Mouse (Mus musculus) CH12F3 (cell line): Measurements from ENCODE around the gene Slfn5.
"Not testable (repeated sequence)": the region's sequence is repeated elsewhere in the genome, so short reads cannot be mapped to it uniquely, and the experiment has no call there.

Source experiments
- in situ Hi-C: fragments of 300-500 bp; cut with MboI; formaldehyde crosslinking; loops from 2 replicates; pipeline ENCODE4 v1.14.3; 2020; ENCODE audit warnings: low sequenced_read_pairs

Gene Slfn5

GRCm38 (mm10) chr11:82950736-82951481, at the start of gene Slfn5:
TSS of gene Slfn5 (plus strand) at chr11:82951349.
- in situ Hi-C loops = no loop called here

- in situ Hi-C loops = loop anchor here (25.0 kb wide), 1 partner anchor 286 kb away; the partner anchor contains the start of genes Slfn3 and Slfn4
These were observed 49.4 kb upstream of the Slfn5 start for GRCm38 (mm10) chr11:82901606-82902310.

GRCm38 (mm10) chr11:82904952-82905351, 46.2 kb upstream of the Slfn5 start:
- in situ Hi-C loops = loop anchor here (25.0 kb wide), 1 partner anchor 282 kb away; the partner anchor contains the start of genes Slfn3 and Slfn4

- in situ Hi-C loops = loop anchor here (25.0 kb wide), 1 partner anchor 281 kb away; the partner anchor contains the start of genes Slfn3 and Slfn4
These were observed 45.3 kb upstream of the Slfn5 start for GRCm38 (mm10) chr11:82905816-82906215.

GRCm38 (mm10) chr11:82907651-82908607, 43.2 kb upstream of the Slfn5 start, which contains the start of gene Nle1:
TSS of gene Nle1 (minus strand) at chr11:82908411.
- in situ Hi-C loops = loop anchor here (25.0 kb wide), 1 partner anchor 279 kb away; the partner anchor contains the start of genes Slfn3 and Slfn4

- in situ Hi-C loops = loop anchor here (25.0 kb wide), 1 partner anchor 279 kb away; the partner anchor contains the start of genes Slfn3 and Slfn4
These were observed 42.5 kb upstream of the Slfn5 start for GRCm38 (mm10) chr11:82908608-82908989.

- in situ Hi-C loops = loop anchor here (25.0 kb wide), 1 partner anchor 277 kb away; the partner anchor contains the start of genes Slfn3 and Slfn4
These were observed 40.9 kb upstream of the Slfn5 start, which contains the start of gene Unc45b for GRCm38 (mm10) chr11:82910250-82910649. TSS of gene Unc45b (plus strand) at chr11:82910550.

- in situ Hi-C loops = loop anchor here (25.0 kb wide), 1 partner anchor 276 kb away; the partner anchor contains the start of genes Slfn3 and Slfn4
These were observed 40.3 kb upstream of the Slfn5 start for GRCm38 (mm10) chr11:82910679-82911389.

- in situ Hi-C loops = loop anchor here (25.0 kb wide), 1 partner anchor 272 kb away; the partner anchor contains the start of genes Slfn3 and Slfn4
These were observed 36.3 kb upstream of the Slfn5 start for GRCm38 (mm10) chr11:82914711-82915352.

GRCm38 (mm10) chr11:82920768-82921167, 30.4 kb upstream of the Slfn5 start:
- in situ Hi-C loops = loop anchor here (25.0 kb wide), 1 partner anchor 267 kb away; the partner anchor contains the start of genes Slfn3 and Slfn4

GRCm38 (mm10) chr11:82921691-82922090, 29.5 kb upstream of the Slfn5 start:
- in situ Hi-C loops = loop anchor here (25.0 kb wide), 1 partner anchor 266 kb away; the partner anchor contains the start of genes Slfn3 and Slfn4

- in situ Hi-C loops = loop anchor here (25.0 kb wide), 1 partner anchor 263 kb away; the partner anchor contains the start of genes Slfn3 and Slfn4
These were observed 27.2 kb upstream of the Slfn5 start for GRCm38 (mm10) chr11:82923910-82924309.

GRCm38 (mm10) chr11:82928897-82929632, 22.1 kb upstream of the Slfn5 start:
- in situ Hi-C loops = no loop called here

- in situ Hi-C loops = no loop called here
These were observed 21.6 kb upstream of the Slfn5 start for GRCm38 (mm10) chr11:82929633-82929950.

- in situ Hi-C loops = not testable (repeated sequence)
These were observed 20.7 kb upstream of the Slfn5 start for GRCm38 (mm10) chr11:82930391-82930955.

- in situ Hi-C loops = not testable (repeated sequence)
These were observed 20.0 kb upstream of the Slfn5 start for GRCm38 (mm10) chr11:82931161-82931560.

GRCm38 (mm10) chr11:82931671-82932450, 19.3 kb upstream of the Slfn5 start:
- in situ Hi-C loops = not testable (repeated sequence)
